Mouse (Mus musculus): ENCODE measurements around the gene Lzts3.

DNA sequence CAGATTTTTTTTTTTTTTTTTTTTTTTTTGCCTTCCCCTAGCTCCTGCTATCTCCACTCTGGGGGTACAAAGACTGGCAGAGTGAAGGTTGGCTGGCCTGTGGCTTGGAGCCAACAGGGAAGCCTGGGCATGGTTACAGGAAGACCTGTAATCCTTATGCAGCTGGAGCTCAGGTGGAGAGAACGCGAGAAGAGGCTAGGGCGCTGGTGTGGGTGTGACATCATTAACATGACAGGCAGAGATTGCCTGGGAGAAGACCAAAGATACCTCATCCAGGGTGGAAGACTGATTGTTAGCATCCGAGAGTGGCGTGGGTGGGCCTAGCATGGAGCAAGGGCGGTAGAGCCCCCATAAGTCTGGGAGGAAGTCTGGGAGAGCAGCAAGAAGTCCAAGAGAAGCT lies 3.3 kb downstream of the Lzts3 start:
- no peak for TF ChIP-seq CTCF (IDR thresholded peaks at IDR 0.05; ENCODE audit: control insufficient read depth, insufficient read depth, insufficient read length)
- no peak for TF ChIP-seq MAX (IDR thresholded peaks at IDR 0.05)
- no peak for TF ChIP-seq CEBPB (IDR thresholded peaks at IDR 0.05; ENCODE audit: low read depth)

Data from C2C12 (cell line).